Mouse (Mus musculus) erythroid progenitor cell, adult 5-6 weeks (primary cell): ENCODE measurements around the gene Dpm2. TPM values are rescaled to one million over a fixed set of nuclear protein-coding genes. Genes with fewer than 3 reads are reported as not detected.

ENCODE experiments used
- ATAC-seq: replicated peaks from 2 replicates; pipeline ENCODE4 v1.8.0; 2016; ENCODE audit warnings: moderate number of reproducible peaks, mild to moderate bottlenecking, moderate TSS enrichment, inconsistent platforms; ENCODE audit not compliant: poor library complexity, low FRiP score, severe bottlenecking
- total RNA-seq, 2 experiments: library from RNA; stranded (forward) in 1 of 2; stranded (reverse) in 1 of 2; fragments of 150-400 nt in 1 of 2; fragments of 186-747, 209-891 nt in 1 of 2; gene quantifications; 2 replicates each; pipeline versions ENCODE4 v1.2.3 to v1.2.4; 2015 to 2017; ENCODE audit warnings: low replicate concordance in 2 of 2

The Dpm2 gene
- total RNA-seq, 2 experiments from 2014 or later, result 21.1 to 45.3 TPM

- no peak for ATAC-seq
These were observed 7.7 kb downstream of the Dpm2 start for GRCm38 (mm10) chr2:32578146-32579046.

- ATAC-seq, result no peak
These were observed 10.9 kb downstream of the Dpm2 start for GRCm38 (mm10) chr2:32581450-32582095.

GRCm38 (mm10) chr2:32582830-32583799 lies 12.5 kb downstream of the Dpm2 start:
- peak; percentile 79 for ATAC-seq

- no peak for ATAC-seq
These were observed 14.6 kb downstream of the Dpm2 start for GRCm38 (mm10) chr2:32585149-32585714.

GRCm38 (mm10) chr2:32586871-32587351 lies 16.3 kb downstream of the Dpm2 start, which contains the start of gene St6galnac4:
Gene St6galnac4 (plus strand): TSS chr2:32587095.
- ATAC-seq, result peak; percentile 79

- no peak for ATAC-seq
These were observed 17.2 kb downstream of the Dpm2 start for GRCm38 (mm10) chr2:32587731-32588321.

GRCm38 (mm10) chr2:32589213-32589795 lies 18.6 kb downstream of the Dpm2 start:
- ATAC-seq, result no peak

- ATAC-seq, result no peak
These were observed 19.6 kb downstream of the Dpm2 start for GRCm38 (mm10) chr2:32590224-32590623.

GRCm38 (mm10) chr2:32591249-32591648 lies 20.6 kb downstream of the Dpm2 start:
- ATAC-seq, result no peak

GRCm38 (mm10) chr2:32596725-32597124 lies 26.1 kb downstream of the Dpm2 start:
- no peak for ATAC-seq

GRCm38 (mm10) chr2:32597248-32597647 lies 26.6 kb downstream of the Dpm2 start:
- ATAC-seq, result no peak

- ATAC-seq, result no peak
These were observed 27.0 kb downstream of the Dpm2 start for GRCm38 (mm10) chr2:32597699-32598098.

GRCm38 (mm10) chr2:32598506-32598905 lies 27.8 kb downstream of the Dpm2 start:
- no peak for ATAC-seq

- ATAC-seq, result no peak
These were observed 28.8 kb downstream of the Dpm2 start, which contains the start of gene St6galnac6 for GRCm38 (mm10) chr2:32599409-32599808. Gene St6galnac6 (plus strand): TSS chr2:32599709.

- peak; percentile 66 for ATAC-seq
These were observed 30.9 kb downstream of the Dpm2 start for GRCm38 (mm10) chr2:32601417-32602065.

GRCm38 (mm10) chr2:32602600-32603054 lies 32.0 kb downstream of the Dpm2 start:
- ATAC-seq, result peak; percentile 63

- no peak for ATAC-seq
These were observed 34.0 kb downstream of the Dpm2 start for GRCm38 (mm10) chr2:32604631-32605030.
